Mouse (Mus musculus) G1E (cell line): Measurements from ENCODE around the gene Psors1c2. TPM values are rescaled to one million over a fixed set of nuclear protein-coding genes. Genes with fewer than 3 reads are reported as not detected.

Experiments used
- ATAC-seq: 2 replicates; pipeline ENCODE4 v1.8.0; 2016; ENCODE audit warnings: mild to moderate bottlenecking; ENCODE audit not compliant: insufficient number of reproducible peaks, poor library complexity, low FRiP score, severe bottlenecking; ENCODE audit errors: extremely low read depth
- DNase-seq: peaks from one replicate; pipeline ENCODE4 v3.0.0; 2012; ENCODE audit warnings: low spot score
- H3K27me3 ChIP-seq: 2 replicates; pipeline ENCODE4 v1.6.1; 2012; ENCODE audit warnings: mild to moderate bottlenecking, low read length, inconsistent platforms; ENCODE audit not compliant: insufficient read depth
- H3K36me3 ChIP-seq: replicated peaks from 2 replicates; pipeline ENCODE3; 2012; ENCODE audit warnings: mild to moderate bottlenecking, inconsistent platforms
- H3K4me1 ChIP-seq: 2 replicates; pipeline ENCODE4 v1.6.1; 2012; ENCODE audit warnings: low read depth, low read length, inconsistent platforms, mixed read lengths; ENCODE audit not compliant: insufficient read depth
- H3K4me3 ChIP-seq: 2 replicates; pipeline ENCODE4 v1.5.1; 2012; ENCODE audit warnings: low read depth, mild to moderate bottlenecking, inconsistent platforms, low read length, moderate library complexity, mixed read lengths
- H3K9me3 ChIP-seq: replicated peaks from 2 replicates; pipeline ENCODE4 v1.6.1; 2012; ENCODE audit warnings: inconsistent platforms
- CTCF ChIP-seq: IDR thresholded peaks from 2 replicates; pipeline ENCODE4 v1.5.1; 2012; ENCODE audit warnings: low read depth, low read length, inconsistent platforms, mixed read lengths
- GATA1 ChIP-seq: IDR thresholded peaks from 2 replicates; pipeline ENCODE4 v1.6.1; 2012; ENCODE audit warnings: borderline replicate concordance, low read length, inconsistent platforms, mixed read lengths
- GATA2 ChIP-seq: IDR thresholded peaks from 2 replicates; pipeline ENCODE4 v1.6.1; 2012; ENCODE audit warnings: low read depth, low read length, inconsistent platforms, borderline replicate concordance
- POLR2AphosphoS5 ChIP-seq: IDR thresholded peaks from 2 replicates; pipeline ENCODE4 v1.6.1; 2012; ENCODE audit warnings: low read depth, low read length, inconsistent platforms; ENCODE audit not compliant: insufficient replicate concordance
- TAL1 ChIP-seq: conservative IDR thresholded peaks from 2 replicates; pipeline ENCODE4 v1.6.1; 2012; ENCODE audit warnings: low read depth, low read length, inconsistent platforms, mixed read lengths
- polyA plus RNA-seq: library from polyadenylated mRNA; stranded (reverse); fragments of >175 nt; gene quantifications from 2 replicates; pipeline ENCODE4 v1.2.3, GENCODE M21; 2012
- total RNA-seq, 2 experiments: library from RNA; stranded (forward) in 1 of 2; stranded (reverse) in 1 of 2; fragments of 200-1000 nt in 1 of 2; fragments of >200 nt in 1 of 2; fragmentation: Nextera tagmentation in 1 of 2; gene quantifications; 2 replicates each; pipeline ENCODE4 v1.2.3; 2014 to 2017

The Psors1c2 gene
- total and polyA plus RNA-seq, 3 experiments = 0.22 to 1.1 TPM; not detected in 1

DNA sequence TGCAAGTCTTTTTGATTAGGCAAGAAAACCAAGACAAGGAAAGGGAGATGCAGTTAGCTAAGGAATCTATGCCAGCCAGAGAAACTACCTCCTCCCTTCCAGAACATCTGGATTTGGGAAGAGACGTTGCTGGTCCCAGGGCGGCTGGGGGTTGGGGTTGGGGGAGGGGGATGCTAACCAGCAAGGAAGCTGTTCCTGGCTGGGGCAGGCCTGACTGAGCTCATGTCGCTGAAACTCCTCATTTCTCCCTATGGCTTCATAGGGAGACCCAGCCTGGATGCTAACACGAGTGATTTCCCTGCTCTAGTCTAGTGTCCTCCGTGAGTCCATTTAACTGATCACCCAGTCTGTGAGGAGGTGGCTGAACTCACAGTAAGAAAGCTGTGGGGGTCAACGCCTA, 30.8 kb upstream of the Psors1c2 start:
- ATAC-seq = no peak
- no peaks in the 10 kb centered on the region; the same call in 1 of the 2 replicates for H3K4me1 ChIP-seq
- DNase-seq = no peak
- peaks cover 43% of the 10 kb centered on the region for H3K27me3 ChIP-seq
- no peaks in the 10 kb centered on the region for H3K9me3 ChIP-seq
- H3K4me3 ChIP-seq = no peak overlapping the region
- TF ChIP-seq GATA1 (no peak), CTCF (no peak), TAL1 (no peak), GATA2 (no peak), POLR2AphosphoS5 (no peak)
- no peaks in the 10 kb centered on the region for H3K36me3 ChIP-seq

DNA sequence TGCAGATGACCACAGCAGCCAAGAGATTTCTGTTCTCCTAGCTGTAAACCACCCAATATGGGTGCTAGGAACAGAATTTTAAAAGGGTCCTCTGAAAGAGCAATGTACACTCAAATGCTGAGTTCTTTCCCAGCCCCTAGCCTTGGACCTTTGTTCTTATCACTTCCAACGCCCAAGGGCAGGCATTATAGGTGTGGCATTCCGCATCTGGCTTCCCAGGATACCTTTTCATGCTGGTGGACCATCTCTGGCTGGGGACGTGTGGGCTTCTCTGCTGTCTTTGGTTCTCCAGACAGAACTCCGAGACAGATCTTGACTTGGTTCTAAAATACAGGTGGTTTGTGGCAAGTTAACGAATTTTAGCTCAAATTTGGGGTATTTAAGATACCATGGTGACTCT, 30.2 kb upstream of the Psors1c2 start:
- Histone ChIP-seq H3K27me3 (peaks cover 46% of the 10 kb centered on the region), H3K4me1 (no peaks in the 10 kb centered on the region; the same call in 1 of the 2 replicates), H3K9me3 (no peaks in the 10 kb centered on the region), H3K4me3 (no peak overlapping the region), H3K36me3 (no peaks in the 10 kb centered on the region)
- TF ChIP-seq TAL1 (no peak), CTCF (no peak), GATA1 (no peak), GATA2 (no peak), POLR2AphosphoS5 (no peak)
- ATAC-seq (no peak), DNase-seq (no peak)

DNA sequence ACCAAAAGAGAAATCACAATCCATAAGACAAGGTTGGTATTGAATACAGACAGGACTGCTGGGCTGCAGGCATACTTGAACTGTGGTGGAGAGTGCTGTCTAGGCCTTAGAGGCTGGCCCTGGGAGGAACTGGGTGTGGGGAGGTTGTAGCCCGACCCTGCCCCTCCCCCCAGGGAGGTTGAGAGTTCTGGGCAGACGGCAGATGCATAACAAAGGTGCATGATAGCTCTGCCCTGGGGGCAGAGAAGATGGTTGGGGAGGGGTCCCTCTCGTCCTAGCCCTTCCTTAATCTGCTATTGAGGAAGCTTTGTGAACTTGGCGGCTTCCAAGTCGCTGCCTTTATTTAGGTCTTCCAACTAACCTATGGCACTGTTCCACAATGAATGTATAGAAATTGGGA, 29.2 kb upstream of the Psors1c2 start:
- Histone ChIP-seq H3K36me3 (no peaks in the 10 kb centered on the region), H3K4me3 (no peak overlapping the region), H3K9me3 (no peaks in the 10 kb centered on the region), H3K4me1 (peaks cover 3% of the 10 kb centered on the region; the same call in 1 of the 2 replicates), H3K27me3 (peaks cover 54% of the 10 kb centered on the region)
- no peak for DNase-seq
- ATAC-seq = no peak
- TF ChIP-seq POLR2AphosphoS5 (no peak), GATA2 (no peak), GATA1 (no peak), CTCF (no peak), TAL1 (no peak)

DNA sequence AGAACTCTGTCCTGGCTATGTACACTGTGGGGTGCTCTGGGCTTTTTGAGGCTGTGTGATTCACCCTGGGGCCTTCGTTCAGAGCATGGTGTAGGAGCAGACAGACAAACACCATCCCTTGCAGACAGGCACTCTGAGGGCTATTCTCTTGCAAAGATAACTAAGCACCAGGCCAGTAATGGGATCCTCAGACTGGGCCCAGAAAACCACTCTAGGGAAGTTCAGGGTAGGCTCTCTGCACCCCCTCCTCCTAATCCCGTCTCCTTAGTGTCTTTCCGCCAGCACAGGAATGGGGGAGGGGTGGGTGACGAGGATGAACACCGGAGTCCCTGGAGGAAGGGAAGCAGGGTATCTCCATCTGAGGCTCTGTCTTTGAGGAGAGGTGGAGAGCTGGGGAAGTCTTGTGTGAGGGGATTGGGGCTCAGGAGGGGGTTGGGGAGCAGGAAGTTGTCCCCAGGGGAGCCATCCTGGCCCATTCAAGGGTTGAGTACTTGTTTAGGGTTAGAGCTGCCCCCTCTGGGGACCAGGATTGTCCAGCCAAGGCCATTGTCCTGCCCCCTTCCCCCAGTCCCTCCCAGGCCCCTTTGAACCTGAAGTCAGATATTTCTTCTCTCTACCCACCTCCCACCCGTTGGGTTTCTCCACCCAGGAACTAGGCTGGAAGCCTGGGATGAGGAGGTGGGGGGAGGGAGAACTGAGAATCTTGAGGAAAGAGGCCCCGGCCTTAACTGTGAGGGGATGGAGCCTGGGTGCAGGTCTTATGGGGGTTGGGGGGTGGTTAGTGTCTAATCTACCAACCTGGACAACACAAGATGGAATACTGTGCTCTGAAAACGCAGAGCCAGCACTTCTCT, 28.1 kb upstream of the Psors1c2 start:
- Histone ChIP-seq H3K9me3 (no peaks in the 10 kb centered on the region), H3K4me3 (no peak overlapping the region), H3K36me3 (no peaks in the 10 kb centered on the region), H3K4me1 (peaks cover 3% of the 10 kb centered on the region; the same call in 1 of the 2 replicates), H3K27me3 (peaks cover 61% of the 10 kb centered on the region)
- TF ChIP-seq GATA1 (no peak), POLR2AphosphoS5 (no peak), TAL1 (no peak), CTCF (no peak), GATA2 (no peak)
- ATAC-seq (no peak), DNase-seq (no peak)

DNA sequence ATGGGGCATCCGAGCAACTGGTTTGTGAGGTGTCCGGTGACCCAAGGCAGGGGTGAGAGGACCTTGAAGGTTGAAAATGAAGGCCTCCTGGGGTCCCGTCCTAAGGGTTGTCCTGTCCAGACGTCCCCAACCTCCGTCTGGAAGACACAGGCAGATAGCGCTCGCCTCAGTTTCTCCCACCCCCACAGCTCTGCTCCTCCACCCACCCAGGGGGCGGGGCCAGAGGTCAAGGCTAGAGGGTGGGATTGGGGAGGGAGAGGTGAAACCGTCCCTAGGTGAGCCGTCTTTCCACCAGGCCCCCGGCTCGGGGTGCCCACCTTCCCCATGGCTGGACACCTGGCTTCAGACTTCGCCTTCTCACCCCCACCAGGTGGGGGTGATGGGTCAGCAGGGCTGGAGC, 27.2 kb upstream of the Psors1c2 start, which contains the start of gene Pou5f1:
Pou5f1 (plus strand) TSS at position 243 of the 400 bp plus-strand sequence.
- DNase-seq = no peak
- no peak within 1 kb of the TSS for H3K4me3 ChIP-seq
- peaks cover 3% of the 10 kb centered on the region; the same call in 1 of the 2 replicates for H3K4me1 ChIP-seq
- H3K9me3 ChIP-seq = no peaks in the 10 kb centered on the region
- no peak for ATAC-seq
- no peaks in the 10 kb centered on the region for H3K36me3 ChIP-seq
- H3K27me3 ChIP-seq = peaks cover 61% of the 10 kb centered on the region
- TF ChIP-seq GATA2 (no peak), POLR2AphosphoS5 (no peak)

DNA sequence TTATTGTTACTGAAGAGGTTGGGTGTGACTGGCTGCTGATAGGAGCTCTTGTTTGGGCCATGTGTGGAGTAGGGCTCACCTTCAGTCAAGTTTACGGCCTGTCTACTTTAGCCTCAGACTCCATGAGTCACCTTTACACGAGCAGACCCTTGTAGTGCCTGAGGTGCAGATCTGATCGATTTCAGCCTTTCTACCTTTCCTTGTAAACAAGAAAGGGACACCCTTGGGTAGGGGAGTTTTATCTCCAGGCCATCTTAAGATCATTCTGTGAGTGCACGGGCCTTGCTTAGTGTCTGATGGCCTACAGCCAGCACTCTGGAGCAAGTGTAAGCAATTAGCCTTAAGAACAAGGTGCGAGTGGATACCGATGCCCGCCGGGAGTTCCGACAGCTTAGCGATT, 26.1 kb upstream of the Psors1c2 start:
- no peak for ATAC-seq
- H3K9me3 ChIP-seq = no peaks in the 10 kb centered on the region
- TF ChIP-seq POLR2AphosphoS5 = no peak
- no peak for TF ChIP-seq GATA2
- no peak for TF ChIP-seq TAL1
- no peak for TF ChIP-seq GATA1
- no peak for TF ChIP-seq CTCF

More for the DNA sequence above, 26.1 kb upstream of the Psors1c2 start:
- DNase-seq = no peak
- Histone ChIP-seq H3K4me3 (no peak overlapping the region), H3K4me1 (peaks cover 3% of the 10 kb centered on the region; the same call in 1 of the 2 replicates), H3K27me3 (peaks cover 61% of the 10 kb centered on the region), H3K36me3 (no peaks in the 10 kb centered on the region)
